11 mouse cellular contexts compared by ENCODE assay signal in the genomic region with DNA sequence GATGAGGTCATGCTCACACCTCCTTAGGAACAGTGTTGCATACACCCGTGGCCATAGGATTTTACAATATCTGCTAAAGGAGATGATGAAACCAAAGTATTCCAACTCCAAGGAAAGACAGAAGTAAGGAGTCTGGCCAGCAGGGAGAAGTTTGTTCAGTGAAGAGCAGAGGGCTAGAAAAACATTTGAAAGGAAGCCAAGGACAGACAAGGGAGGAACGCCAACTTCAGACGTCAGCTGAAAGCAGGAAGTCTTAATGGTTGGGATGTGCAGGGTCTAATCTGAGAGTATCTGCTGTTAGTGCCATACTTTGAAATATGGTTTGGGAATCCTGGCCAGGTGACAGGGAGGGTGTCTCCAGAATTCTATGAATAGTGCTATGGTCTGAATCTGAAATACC.
DNase-seq lines count a peak whose midpoint lies in the region; ATAC-seq and TF ChIP-seq lines count a peak whose summit lies in the region.
"Had no signal": no experiment of that assay in that cellular context is flagged by ENCODE, and none has a peak within 500 bp of the region (broad histone marks: within the 10 kb centered on the region; RNA-seq: fewer than 3 reads in every experiment).

No protein-coding gene starts in this region.

- peak overlapping the region; percentile 27; the same call in 1 of the 2 replicates for H3K27ac ChIP-seq in stomach, embryonic 16.5 days (ENCODE audit: low read length)
- H3K27ac ChIP-seq in hindbrain, embryonic 14.5 days, result no peak overlapping the region
- H3K27ac ChIP-seq: hindbrain, embryonic 15.5 days; neural tube, embryonic 12.5 days had no signal

- 14% methylated on average over 3 of the region's 3 CpGs for WGBS in lung, adult 2 months
- WGBS in stomach, embryonic 16.5 days, result 44% methylated on average over 3 of the region's 3 CpGs
- WGBS in hindbrain, embryonic 14.5 days, result 77% methylated on average over 3 of the region's 3 CpGs

- no peak for TF ChIP-seq CTCF in lung, adult 2 months (IDR thresholded peaks at IDR 0.05; ENCODE audit: insufficient read depth, low read length)

- no peaks in the 10 kb centered on the region for H3K9me3 ChIP-seq in stomach, embryonic 16.5 days (replicated peaks; ENCODE audit: control insufficient read depth, low read length)
- no peaks in the 10 kb centered on the region for H3K9me3 ChIP-seq in hindbrain, embryonic 14.5 days (ENCODE audit: control insufficient read depth, low read length)
- H3K9me3 ChIP-seq: hindbrain, embryonic 15.5 days; neural tube, embryonic 12.5 days had no signal

- no peak for ATAC-seq in stomach, embryonic 16.5 days (ENCODE audit: insufficient read depth, low FRiP score)
- no peak for ATAC-seq in hindbrain, embryonic 14.5 days (ENCODE audit: low FRiP score)

- TF ChIP-seq POLR2A in lung, adult 2 months (IDR thresholded peaks at IDR 0.05; ENCODE audit: borderline replicate concordance, extremely low read depth, low read depth, low read length), result no peak

- DNase-seq in lung, adult 18-20 months, result peak; percentile 66 to 76
- DNase-seq in lung, adult 2 months, result no peak
- DNase-seq in gastrocnemius, postnatal 25 days, result peak; percentile 79
- DNase-seq in kidney, postnatal 10 days, result peak; percentile 76
- DNase-seq in hindbrain, embryonic 14.5 days (ENCODE audit: low spot score), result no peak
- no peak for DNase-seq in right cerebral cortex, postnatal 25 days
- no peak for DNase-seq in MN1 (ENCODE audit: low spot score)
- DNase-seq: thymus, adult 2 months had no signal

- peaks cover 13% of the 10 kb centered on the region for H3K4me1 ChIP-seq in lung, adult 2 months (ENCODE audit: control insufficient read depth, insufficient read depth, low read length)
- H3K4me1 ChIP-seq in stomach, embryonic 16.5 days (ENCODE audit: control insufficient read depth, insufficient read depth, low read length), result peaks cover 8% of the 10 kb centered on the region; the same call in 1 of the 2 replicates
- no peaks in the 10 kb centered on the region for H3K4me1 ChIP-seq in hindbrain, embryonic 14.5 days (replicated peaks; ENCODE audit: control insufficient read depth, insufficient read depth, low read length)
- H3K4me1 ChIP-seq: hindbrain, embryonic 15.5 days; neural tube, embryonic 12.5 days had no signal

- H3K4me2 ChIP-seq in stomach, embryonic 16.5 days (ENCODE audit: low read depth, low read length), result no peak overlapping the region
- no peak overlapping the region for H3K4me2 ChIP-seq in hindbrain, embryonic 14.5 days (replicated peaks)
- H3K4me2 ChIP-seq: hindbrain, embryonic 15.5 days; neural tube, embryonic 12.5 days had no signal

- no peaks in the 10 kb centered on the region for H3K27me3 ChIP-seq in stomach, embryonic 16.5 days (ENCODE audit: control insufficient read depth, insufficient read depth, low read length)
- no peaks in the 10 kb centered on the region for H3K27me3 ChIP-seq in hindbrain, embryonic 14.5 days (ENCODE audit: control insufficient read depth, insufficient read depth, low read length)
- H3K27me3 ChIP-seq: hindbrain, embryonic 15.5 days; neural tube, embryonic 12.5 days had no signal

- H3K9ac ChIP-seq in stomach, embryonic 16.5 days (ENCODE audit: low read length), result no peak overlapping the region
- no peak overlapping the region for H3K9ac ChIP-seq in hindbrain, embryonic 14.5 days
- H3K9ac ChIP-seq: hindbrain, embryonic 15.5 days; neural tube, embryonic 12.5 days had no signal

- H3K4me3 ChIP-seq in lung, adult 2 months (replicated peaks; ENCODE audit: extremely low read depth, low read depth, low read length), result no peak overlapping the region
- H3K4me3 ChIP-seq in stomach, embryonic 16.5 days (replicated peaks; ENCODE audit: low read length), result no peak overlapping the region
- no peak overlapping the region for H3K4me3 ChIP-seq in hindbrain, embryonic 14.5 days (replicated peaks; ENCODE audit: low read length)
- H3K4me3 ChIP-seq: hindbrain, embryonic 15.5 days; neural tube, embryonic 12.5 days had no signal

- no peaks in the 10 kb centered on the region for H3K36me3 ChIP-seq in stomach, embryonic 16.5 days (ENCODE audit: control insufficient read depth, insufficient read depth, low read length)
- no peaks in the 10 kb centered on the region for H3K36me3 ChIP-seq in hindbrain, embryonic 14.5 days (replicated peaks; ENCODE audit: control insufficient read depth, insufficient read depth)
- H3K36me3 ChIP-seq: hindbrain, embryonic 15.5 days; neural tube, embryonic 12.5 days had no signal

Comparison
In these comparisons a context has a peak if more than half of its experiments do, and no peak if none do; other contexts are left out.
1. DNase-seq: peak in lung, adult 18-20 months (2 of 2), gastrocnemius, postnatal 25 days (single experiment) and kidney, postnatal 10 days (single experiment); none in lung, adult 2 months (single experiment), hindbrain, embryonic 14.5 days (single experiment), right cerebral cortex, postnatal 25 days (single experiment) and MN1 (single experiment).